Mouse (Mus musculus) forebrain, embryonic 15.5 days (tissue): ENCODE measurements around the gene Pikfyve. TPM values are rescaled to one million over a fixed set of nuclear protein-coding genes. Genes with fewer than 3 reads are reported as not detected.
"Not testable (repeated sequence)": the region's sequence is repeated elsewhere in the genome, so short reads cannot be mapped to it uniquely, and the experiment has no call there.

ENCODE experiments used
- ATAC-seq: fragments of 200-750 bp; cut with Nextera tagmentation; replicated peaks from 2 replicates; pipeline ENCODE4 v1.8.0; 2017; ENCODE audit warnings: mild to moderate bottlenecking, moderate TSS enrichment, moderate library complexity
- H3K27ac ChIP-seq: fragments of 300-500 bp; sonication (generic); replicated peaks from 2 replicates; pipeline ENCODE4 v1.5.1; 2015; ENCODE audit warnings: mild to moderate bottlenecking, inconsistent platforms
- H3K27me3 ChIP-seq: fragments of 300-500 bp; sonication (generic); 2 replicates; pipeline ENCODE4 v1.6.1; 2015; ENCODE audit warnings: inconsistent platforms
- H3K36me3 ChIP-seq: fragments of 300-500 bp; sonication (generic); 2 replicates; pipeline ENCODE4 v1.6.1; 2015; ENCODE audit warnings: mild to moderate bottlenecking, inconsistent platforms
- H3K4me1 ChIP-seq: fragments of 300-500 bp; sonication (generic); 2 replicates; pipeline ENCODE4 v1.6.1; 2015; ENCODE audit warnings: inconsistent platforms
- H3K4me2 ChIP-seq: fragments of 300-500 bp; sonication (generic); replicated peaks from 2 replicates; pipeline ENCODE4 v1.6.1; 2015; ENCODE audit warnings: mild to moderate bottlenecking, inconsistent platforms
- H3K4me3 ChIP-seq: fragments of 300-500 bp; sonication (generic); 2 replicates; pipeline ENCODE4 v1.5.1; 2015; ENCODE audit warnings: mild to moderate bottlenecking, inconsistent platforms
- H3K9ac ChIP-seq: fragments of 300-500 bp; sonication (generic); replicated peaks from 2 replicates; pipeline ENCODE4 v1.6.1; 2015; ENCODE audit warnings: mild to moderate bottlenecking, inconsistent platforms
- H3K9me3 ChIP-seq: fragments of 300-500 bp; sonication (generic); 2 replicates; pipeline ENCODE4 v1.6.1; 2016; ENCODE audit warnings: inconsistent platforms
- WGBS: fragments of 180-500 bp; shearing (Covaris S2); methylation state at CpG from one replicate; pipeline ENCODE4 v1.1.7; 2015; ENCODE audit warnings: mixed read lengths; 5-methylcytosine and 5-hydroxymethylcytosine counted together
- polyA plus RNA-seq: library from polyadenylated mRNA; unstranded; fragments of >200 nt; fragmentation: Nextera tagmentation; extraction: Ambion mirVana; gene quantifications from 2 replicates; pipeline ENCODE4 v1.2.1, GENCODE M21; 2015

Gene Pikfyve
- polyA plus RNA-seq, 1 experiment from 2014 or later = 16.5 TPM

DNA sequence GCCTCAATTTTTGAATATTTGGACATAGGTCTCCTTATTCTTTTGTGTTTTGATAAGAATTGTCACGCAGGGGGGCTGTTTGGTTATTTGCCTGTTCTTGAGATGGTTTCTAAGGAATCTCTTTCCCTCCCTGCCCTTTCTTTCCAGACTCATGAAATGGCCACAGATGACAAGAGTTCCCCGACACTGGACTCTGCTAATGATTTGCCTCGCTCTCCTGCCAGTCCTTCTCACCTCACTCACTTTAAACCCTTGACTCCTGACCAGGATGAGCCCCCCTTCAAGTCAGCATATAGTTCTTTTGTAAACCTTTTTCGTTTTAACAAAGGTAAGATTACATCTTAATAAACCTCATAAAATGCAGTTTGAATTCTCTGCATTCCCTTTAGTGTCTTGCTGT, 3.7 kb downstream of the Pikfyve start:
- Histone ChIP-seq H3K27ac (no peak overlapping the region), H3K36me3 (peaks cover 25% of the 10 kb centered on the region), H3K4me2 (no peak overlapping the region), H3K9me3 (no peaks in the 10 kb centered on the region), H3K9ac (no peak overlapping the region), H3K4me3 (no peak overlapping the region), H3K4me1 (peaks cover 21% of the 10 kb centered on the region), H3K27me3 (no peaks in the 10 kb centered on the region)
- 85% methylated on average over 4 of the region's 4 CpGs for WGBS
- no peak for ATAC-seq

DNA sequence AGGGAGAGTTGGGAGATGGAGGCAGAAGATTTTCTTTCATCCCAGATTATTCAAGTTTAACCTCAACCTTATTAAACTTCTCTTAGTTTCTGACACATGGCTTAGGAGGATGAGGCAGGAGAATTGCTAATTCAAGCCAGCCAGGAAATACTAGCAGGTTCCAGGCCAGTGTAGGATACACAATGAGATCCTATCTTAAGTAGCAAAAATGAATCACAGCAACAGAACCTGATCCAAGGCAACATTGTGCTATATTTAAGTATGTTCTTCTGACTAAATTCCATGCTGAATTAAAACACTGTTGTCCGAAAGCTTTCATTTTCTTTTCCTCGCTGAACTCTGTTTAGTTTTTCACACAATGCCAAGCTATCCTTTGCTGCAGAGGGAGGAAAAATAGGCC, 6.7 kb downstream of the Pikfyve start:
- Histone ChIP-seq H3K4me2 (no peak overlapping the region), H3K4me3 (no peak overlapping the region), H3K27ac (no peak overlapping the region), H3K4me1 (0 out of 2 replicates have a peak, but pooled peaks cover 4% of the 10 kb centered on the region), H3K9me3 (no peaks in the 10 kb centered on the region), H3K27me3 (no peaks in the 10 kb centered on the region), H3K36me3 (peaks cover 43% of the 10 kb centered on the region), H3K9ac (no peak overlapping the region)
- ATAC-seq = no peak
- 96% methylated on average over 2 of the region's 2 CpGs for WGBS

DNA sequence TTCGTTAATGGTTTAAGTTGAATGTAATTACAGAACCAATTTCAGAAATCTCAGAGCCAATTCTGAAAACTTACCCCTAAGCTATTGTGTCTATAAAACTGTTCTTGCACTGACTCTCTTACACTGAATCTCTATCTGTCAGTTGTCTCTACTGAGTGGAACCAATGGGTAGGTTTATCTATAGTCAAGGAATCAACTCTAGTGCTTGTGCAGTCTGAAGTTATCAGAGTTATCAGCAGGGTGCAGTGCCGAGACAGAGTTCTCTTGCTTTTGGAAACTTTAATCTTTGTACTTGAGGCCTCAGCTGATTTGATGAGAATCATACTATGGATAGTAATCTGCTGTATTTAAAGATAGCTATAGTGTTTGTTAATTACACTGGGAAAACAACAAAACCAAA, 11.9 kb downstream of the Pikfyve start:
- Histone ChIP-seq H3K27ac (no peak overlapping the region), H3K36me3 (peaks cover 44% of the 10 kb centered on the region), H3K9me3 (no peaks in the 10 kb centered on the region), H3K27me3 (no peaks in the 10 kb centered on the region), H3K9ac (no peak overlapping the region), H3K4me2 (no peak overlapping the region), H3K4me3 (no peak overlapping the region), H3K4me1 (no peaks in the 10 kb centered on the region)
- no peak for ATAC-seq
- WGBS = 85% methylated on average over 2 of the region's 2 CpGs

DNA sequence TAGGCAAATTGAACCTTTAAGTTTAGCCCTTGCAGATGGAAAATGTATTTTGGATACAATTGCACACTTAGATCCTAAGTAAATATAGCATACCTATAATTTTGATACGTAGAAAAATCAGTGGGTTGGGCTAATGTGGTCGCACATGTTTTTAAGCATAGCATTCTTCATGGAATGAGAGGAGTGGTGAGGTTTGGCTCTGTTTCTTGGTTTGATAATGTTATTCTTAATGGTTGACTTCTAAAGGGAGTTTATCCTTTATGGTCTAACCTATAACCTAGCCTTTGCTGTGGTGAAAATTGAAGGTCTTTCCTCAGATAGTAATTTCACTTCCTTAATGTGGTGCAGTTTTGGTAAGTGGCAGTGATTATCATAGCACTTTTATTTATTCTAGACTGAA, 12.4 kb downstream of the Pikfyve start:
- no peak overlapping the region for H3K9ac ChIP-seq
- no peak overlapping the region for H3K4me3 ChIP-seq
- no peak overlapping the region for H3K27ac ChIP-seq
- no peaks in the 10 kb centered on the region for H3K4me1 ChIP-seq
- no peaks in the 10 kb centered on the region for H3K9me3 ChIP-seq
- no peaks in the 10 kb centered on the region for H3K27me3 ChIP-seq
- no peak overlapping the region for H3K4me2 ChIP-seq
- no peak for ATAC-seq
- peaks cover 46% of the 10 kb centered on the region for H3K36me3 ChIP-seq
- WGBS = 95% methylated on average over 2 of the region's 2 CpGs

DNA sequence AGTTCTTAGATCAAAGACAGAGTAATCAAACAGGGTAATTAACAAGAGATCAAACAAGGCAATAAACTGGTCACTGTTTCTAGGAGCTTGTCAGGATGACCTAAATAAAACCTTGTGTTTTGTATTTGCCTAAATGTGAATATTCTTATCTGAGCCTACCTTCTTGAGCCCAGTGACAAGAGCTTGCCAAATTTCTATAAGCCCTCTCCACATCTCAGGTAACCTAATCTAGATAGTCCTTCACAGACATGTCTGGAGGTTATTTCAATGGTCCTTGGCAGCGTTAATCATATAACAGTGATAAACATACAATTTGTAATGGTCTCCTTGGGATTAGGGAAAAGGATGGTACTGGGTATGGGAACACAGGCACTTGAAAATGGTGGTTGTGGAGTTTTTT, 17.8 kb downstream of the Pikfyve start:
- H3K9ac ChIP-seq = no peak overlapping the region
- no peak overlapping the region for H3K4me3 ChIP-seq
- H3K27me3 ChIP-seq = no peaks in the 10 kb centered on the region
- no peak overlapping the region for H3K4me2 ChIP-seq
- no peak overlapping the region for H3K27ac ChIP-seq
- no peak for ATAC-seq
- peaks cover 60% of the 10 kb centered on the region for H3K36me3 ChIP-seq
- 93% methylated on average over 1 of the region's 1 CpGs for WGBS
- H3K4me1 ChIP-seq = no peaks in the 10 kb centered on the region
- H3K9me3 ChIP-seq = no peaks in the 10 kb centered on the region

DNA sequence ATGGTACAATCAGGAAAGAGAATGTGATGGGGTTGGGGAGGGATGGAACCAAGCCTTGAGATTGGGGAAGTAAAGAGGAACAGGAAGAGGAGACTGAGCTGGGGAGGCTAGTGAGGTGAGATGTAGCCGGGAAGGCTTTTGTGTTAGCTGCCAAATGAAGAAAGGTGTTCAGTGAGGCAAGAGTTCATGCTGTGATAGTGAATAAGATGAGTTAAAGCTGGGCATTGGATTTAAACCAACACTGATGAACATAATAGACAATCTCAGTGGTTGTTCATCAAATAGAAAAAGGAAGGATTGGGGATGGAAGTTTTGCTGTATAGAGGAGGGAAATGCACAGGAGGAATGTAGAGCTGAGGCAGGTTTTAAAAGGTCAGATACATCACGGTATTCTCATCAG, 26.7 kb downstream of the Pikfyve start:
- peaks cover 45% of the 10 kb centered on the region for H3K36me3 ChIP-seq
- no peaks in the 10 kb centered on the region for H3K4me1 ChIP-seq
- no peak overlapping the region for H3K9ac ChIP-seq
- no peak overlapping the region for H3K4me2 ChIP-seq
- no peak overlapping the region for H3K27ac ChIP-seq
- no peak for ATAC-seq
- H3K9me3 ChIP-seq = peaks cover 7% of the 10 kb centered on the region; the same call in 1 of the 2 replicates
- no peaks in the 10 kb centered on the region for H3K27me3 ChIP-seq
- no peak overlapping the region for H3K4me3 ChIP-seq
- WGBS = 11% methylated on average over 2 of the region's 2 CpGs

DNA sequence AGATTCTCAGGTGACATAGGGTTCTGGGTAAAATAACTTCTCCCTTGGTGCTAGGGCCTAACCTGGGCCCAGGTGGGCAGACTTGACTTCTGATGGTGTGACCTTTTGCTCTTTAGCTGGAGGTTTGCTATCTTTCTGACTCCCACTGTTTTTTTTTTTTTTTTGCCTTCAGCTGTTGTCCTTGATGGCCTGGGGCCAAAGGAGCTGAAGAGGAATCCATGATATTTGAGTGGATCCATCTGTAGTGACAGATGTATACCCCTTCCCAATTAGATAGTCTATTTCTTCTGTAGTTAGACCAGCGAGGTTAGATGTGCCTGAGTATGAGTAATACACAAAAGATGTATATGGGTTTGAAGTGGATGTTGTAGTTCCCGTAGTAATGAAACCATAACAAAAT, 31.1 kb downstream of the Pikfyve start:
- no peak for ATAC-seq
- Histone ChIP-seq H3K9ac (no peak overlapping the region), H3K4me1 (no peaks in the 10 kb centered on the region), H3K4me3 (no peak overlapping the region), H3K27ac (no peak overlapping the region), H3K36me3 (peaks cover 35% of the 10 kb centered on the region), H3K27me3 (no peaks in the 10 kb centered on the region), H3K9me3 (no peaks in the 10 kb centered on the region), H3K4me2 (no peak overlapping the region)
- 84% methylated on average over 2 of the region's 2 CpGs for WGBS

DNA sequence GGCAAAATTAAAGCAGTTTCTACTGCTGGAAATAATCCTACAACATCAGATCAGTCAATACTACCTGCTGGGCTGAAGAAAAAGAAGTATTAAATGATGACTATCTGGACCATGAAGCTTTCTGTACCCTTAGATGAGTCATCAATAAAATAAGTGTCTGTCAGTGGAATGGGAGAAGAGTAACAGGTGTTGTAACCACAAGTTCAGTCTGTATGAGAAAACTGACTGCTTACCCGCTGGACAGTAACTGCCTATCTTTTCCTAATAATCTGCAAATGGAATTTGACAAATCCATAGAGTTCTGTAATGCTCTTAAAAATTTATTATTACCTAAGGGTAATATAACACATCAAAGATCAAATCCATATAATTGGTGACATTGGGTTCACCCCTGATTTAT, 31.5 kb downstream of the Pikfyve start:
- ATAC-seq = no peak
- Histone ChIP-seq H3K36me3 (peaks cover 38% of the 10 kb centered on the region), H3K4me3 (no peak overlapping the region), H3K4me1 (no peaks in the 10 kb centered on the region), H3K4me2 (no peak overlapping the region), H3K27ac (no peak overlapping the region), H3K27me3 (no peaks in the 10 kb centered on the region), H3K9ac (no peak overlapping the region), H3K9me3 (no peaks in the 10 kb centered on the region)
- WGBS = 98% methylated on average over 1 of the region's 1 CpGs

DNA sequence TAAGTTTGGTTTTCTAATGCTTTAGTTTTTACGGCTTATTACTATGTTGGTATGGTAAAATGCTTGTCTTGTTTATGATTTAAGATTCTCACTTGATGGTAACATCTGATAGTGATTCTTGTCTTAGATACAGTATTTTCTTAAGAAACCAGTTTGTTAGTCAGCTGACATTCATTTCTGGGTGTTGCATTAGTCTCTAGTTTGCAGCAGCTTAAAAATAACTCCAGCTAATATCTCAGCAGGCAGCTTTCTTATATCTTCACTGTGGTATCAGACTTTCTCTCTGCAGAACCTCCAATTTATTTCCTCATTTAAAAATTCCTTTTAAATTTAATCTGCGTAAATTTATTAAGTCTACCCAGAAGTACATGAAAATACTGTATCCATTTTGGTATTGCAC, 37.2 kb downstream of the Pikfyve start:
- no peaks in the 10 kb centered on the region for H3K9me3 ChIP-seq
- peaks cover 49% of the 10 kb centered on the region for H3K36me3 ChIP-seq
- no peak for ATAC-seq
- no peaks in the 10 kb centered on the region for H3K4me1 ChIP-seq
- H3K4me2 ChIP-seq = no peak overlapping the region
- 99% methylated on average over 2 of the region's 2 CpGs for WGBS
- no peak overlapping the region for H3K9ac ChIP-seq
- no peak overlapping the region for H3K27ac ChIP-seq
- H3K27me3 ChIP-seq = no peaks in the 10 kb centered on the region
- H3K4me3 ChIP-seq = no peak overlapping the region

DNA sequence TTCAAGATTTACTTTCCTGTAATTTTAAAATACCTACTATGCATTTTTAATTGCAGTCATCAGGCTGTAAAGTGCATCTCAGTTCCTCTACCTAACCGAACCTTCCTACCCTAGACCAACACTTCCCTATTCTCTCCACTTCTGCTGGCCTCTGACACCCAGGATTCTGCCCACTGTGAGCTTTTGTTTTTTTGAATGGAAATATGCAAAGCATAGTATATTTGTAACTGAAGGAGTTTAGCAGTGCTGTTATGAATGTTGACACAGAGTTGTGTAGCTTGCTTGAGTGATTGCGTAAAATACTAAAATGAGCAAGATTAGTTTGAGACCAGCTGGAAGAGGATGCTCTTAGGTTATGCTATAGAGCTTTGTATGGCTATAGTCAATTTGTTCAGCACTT, 41.2 kb downstream of the Pikfyve start:
- Histone ChIP-seq H3K36me3 (peaks cover 32% of the 10 kb centered on the region), H3K4me1 (no peaks in the 10 kb centered on the region), H3K9ac (no peak overlapping the region), H3K9me3 (no peaks in the 10 kb centered on the region), H3K4me2 (no peak overlapping the region), H3K4me3 (no peak overlapping the region), H3K27ac (no peak overlapping the region), H3K27me3 (no peaks in the 10 kb centered on the region)
- ATAC-seq = no peak
- WGBS = 97% methylated on average over 2 of the region's 2 CpGs

DNA sequence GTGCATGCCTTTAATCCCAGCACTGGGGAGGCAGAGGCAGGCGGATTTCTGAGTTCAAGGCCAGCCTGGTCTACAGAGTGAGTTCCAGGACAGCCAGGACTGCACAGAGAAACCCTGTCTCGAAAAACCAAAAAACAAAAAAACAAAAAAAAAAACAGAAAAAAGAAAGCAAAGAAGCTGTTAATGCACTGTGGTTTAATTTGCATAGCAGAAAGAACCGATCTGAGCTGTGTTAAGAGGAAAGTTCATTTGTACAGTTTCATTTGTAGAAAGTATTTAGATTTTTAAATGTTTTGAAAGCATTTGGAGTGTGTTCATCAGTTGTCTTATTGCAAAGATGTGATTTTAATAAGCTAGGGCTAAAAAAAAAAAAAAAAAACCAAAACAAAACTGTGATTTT, 43.3 kb downstream of the Pikfyve start:
- H3K27me3 ChIP-seq, ATAC-seq, H3K4me1 ChIP-seq, H3K9ac ChIP-seq, H3K4me3 ChIP-seq, H3K9me3 ChIP-seq, H3K27ac ChIP-seq, H3K4me2 ChIP-seq: not testable (repeated sequence)
- WGBS = 89% methylated on average over 3 of the region's 3 CpGs
- H3K36me3 ChIP-seq = peaks cover 22% of the 10 kb centered on the region

DNA sequence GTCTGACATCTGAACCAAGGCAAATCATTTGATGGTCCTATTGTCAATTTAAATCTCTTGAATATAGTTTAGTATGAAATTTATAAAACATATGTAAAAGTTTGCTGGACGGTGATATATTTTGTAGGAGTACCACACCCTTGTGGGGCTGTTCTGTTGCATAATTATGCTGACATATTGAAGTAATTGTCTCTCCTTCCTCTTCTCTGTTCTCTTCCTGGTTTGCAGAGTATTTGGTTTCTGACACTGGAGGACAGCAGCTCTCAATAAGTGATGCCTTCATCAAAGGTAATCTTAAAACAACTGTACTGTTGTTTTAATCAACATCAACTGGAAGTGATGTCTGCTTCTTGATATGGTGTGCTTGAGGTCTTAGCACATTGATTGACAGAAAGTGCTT, 44.1 kb downstream of the Pikfyve start:
- 92% methylated on average over 1 of the region's 1 CpGs for WGBS
- Histone ChIP-seq H3K9ac (no peak overlapping the region), H3K27me3 (no peaks in the 10 kb centered on the region), H3K36me3 (peaks cover 26% of the 10 kb centered on the region), H3K27ac (no peak overlapping the region), H3K9me3 (no peaks in the 10 kb centered on the region), H3K4me1 (no peaks in the 10 kb centered on the region), H3K4me2 (no peak overlapping the region), H3K4me3 (no peak overlapping the region)
- no peak for ATAC-seq

DNA sequence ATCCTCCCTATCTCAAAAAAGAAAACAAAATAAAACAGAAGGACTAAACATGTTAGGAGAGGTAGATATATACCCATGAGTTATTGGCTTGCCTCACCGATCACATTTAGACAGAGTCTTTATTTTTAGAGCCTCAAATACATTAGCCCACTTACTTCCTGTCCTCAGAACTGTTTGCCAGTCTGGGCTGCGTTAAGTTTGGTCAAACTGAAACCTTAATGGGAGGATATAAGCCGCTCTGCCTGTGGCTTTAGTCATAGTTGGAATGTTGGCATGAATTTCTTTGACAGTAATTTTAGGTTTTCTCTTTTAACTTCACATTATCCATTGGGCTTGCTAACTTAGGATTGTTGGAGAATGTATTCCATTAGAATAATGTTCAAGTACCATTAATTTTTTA, 51.2 kb downstream of the Pikfyve start:
- Histone ChIP-seq H3K9me3 (no peaks in the 10 kb centered on the region), H3K9ac (no peak overlapping the region), H3K4me3 (no peak overlapping the region), H3K27me3 (no peaks in the 10 kb centered on the region), H3K4me1 (no peaks in the 10 kb centered on the region), H3K27ac (no peak overlapping the region), H3K4me2 (no peak overlapping the region), H3K36me3 (peaks cover 27% of the 10 kb centered on the region)
- ATAC-seq = no peak
- 89% methylated on average over 3 of the region's 3 CpGs for WGBS
